Mouse (Mus musculus) thymus, postnatal 0 days (tissue): ENCODE results near the gene Defb48. TPM values are rescaled to one million over a fixed set of nuclear protein-coding genes. Genes with fewer than 3 reads are reported as not detected.

ENCODE experiments used
- DNase-seq: peaks from one replicate; pipeline ENCODE4 v3.0.0-alpha.2; 2015; ENCODE audit warnings: low spot score
- polyA plus RNA-seq: library from polyadenylated mRNA; unstranded; fragments of >200 nt; fragmentation: Nextera tagmentation; extraction: Ambion mirVana; gene quantifications from 2 replicates; pipeline ENCODE4 v1.2.1, GENCODE M21; 2015

The Defb48 gene
- polyA plus RNA-seq, 1 experiment from 2014 or later, result not detected

DNA sequence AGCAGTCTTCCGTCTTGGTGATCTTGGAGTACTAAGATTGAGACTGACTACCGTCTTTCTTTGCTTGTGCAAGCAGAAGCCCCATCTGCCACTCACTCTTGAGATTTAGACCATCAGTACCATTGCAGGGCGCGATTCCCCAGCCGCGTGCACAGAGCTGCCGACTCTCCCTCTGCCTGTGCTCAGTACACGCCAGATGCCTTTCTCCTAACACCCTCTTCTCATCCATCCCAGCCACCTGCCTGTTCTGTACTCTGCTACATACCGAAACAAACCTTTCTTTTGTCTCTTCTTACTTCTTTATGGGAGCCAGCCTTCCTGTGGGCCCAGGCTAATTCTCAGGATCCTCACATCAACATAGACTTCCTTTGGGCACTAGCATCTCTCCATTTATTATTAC lies 48.9 kb downstream of the Defb48 start:
- no peak for DNase-seq

DNA sequence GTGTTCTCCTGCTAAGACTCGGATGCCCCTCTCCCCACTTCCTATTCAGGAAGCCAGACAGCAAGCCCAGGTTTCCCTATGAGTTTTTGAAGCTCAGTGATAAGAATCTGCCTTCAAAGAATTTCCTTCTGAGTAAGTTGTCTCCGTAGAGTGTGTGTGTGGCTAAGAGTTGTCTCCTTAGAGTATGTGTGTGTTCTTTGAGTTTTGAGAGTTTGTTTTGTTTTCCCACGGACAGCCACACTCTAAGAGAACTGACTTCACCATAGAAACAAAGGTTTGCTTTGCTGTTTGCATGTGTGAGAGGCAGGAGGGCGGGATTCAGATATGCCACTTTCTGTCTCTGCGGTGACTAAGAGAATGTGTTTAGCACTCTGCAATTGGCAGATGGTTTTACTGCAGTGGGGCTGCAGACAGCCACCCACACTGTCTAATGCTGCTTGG lies 56.2 kb downstream of the Defb48 start:
- peak; percentile 21 for DNase-seq

Other genes starting within 250 kb of the Defb48 start
- gene Ints6, start 223.3 kb downstream of the Defb48 start, polyA plus RNA-seq, result 13.6 and 15.5 TPM in 2 replicates
- gene Wdfy2, start 146.8 kb downstream of the Defb48 start, polyA plus RNA-seq, result 4.2 and 5.1 TPM in 2 replicates
- gene Defb47, start 13.6 kb upstream of the Defb48 start, polyA plus RNA-seq, result not detected in 2 replicates
- gene Defb43, start 27.3 kb upstream of the Defb48 start, polyA plus RNA-seq, result not detected in 2 replicates
- 3.0 and 3.3 TPM in 2 replicates for gene Defb42, start 62.5 kb upstream of the Defb48 start, polyA plus RNA-seq
- 0.18 TPM in 1 of 2 replicates, not detected in the other for gene Defb30, start 65.5 kb upstream of the Defb48 start, polyA plus RNA-seq